Mouse (Mus musculus): ENCODE results near the gene Mllt1. TPM values are rescaled to one million over a fixed set of nuclear protein-coding genes. Genes with fewer than 3 reads are reported as not detected.

Mllt1 gene
- polyA plus RNA-seq, 1 experiment: 59.4 TPM

DNA sequence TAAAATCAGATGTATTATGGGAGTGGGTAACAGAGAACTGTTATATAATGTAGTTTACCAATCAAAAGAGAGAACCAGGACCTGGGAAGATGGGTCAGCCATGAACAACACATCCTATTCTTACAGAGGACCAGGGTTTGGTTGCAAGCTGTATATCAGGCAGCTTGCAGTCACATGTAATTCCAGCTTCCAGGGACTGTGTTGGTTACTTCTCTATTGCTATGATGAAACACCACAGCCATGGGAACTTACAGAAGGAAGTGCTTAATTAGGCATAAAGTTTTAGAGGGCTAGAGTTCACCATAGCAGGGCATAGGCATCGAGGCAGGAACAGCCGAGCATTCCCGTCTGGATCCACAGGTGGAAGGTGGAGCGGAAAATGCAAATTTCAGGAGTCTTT is 3.5 kb upstream of the Mllt1 start:
- no peak for DNase-seq
- 89% methylated on average over 4 of the region's 4 CpGs for WGBS

GRCm38 (mm10) chr17:56936731-56937130 is 1.5 kb upstream of the Mllt1 start:
- H3K4me3 ChIP-seq (replicated peaks; ENCODE audit: extremely low read depth, low read depth, low read length): no peak overlapping the region
- no peak for DNase-seq
- no peak for TF ChIP-seq POLR2A (IDR thresholded peaks at IDR 0.05; ENCODE audit: borderline replicate concordance, extremely low read depth, low read depth, low read length)
- TF ChIP-seq CTCF (IDR thresholded peaks at IDR 0.05; ENCODE audit: insufficient read depth, low read length): no peak
- peaks cover 4% of the 10 kb centered on the region; the same call in 1 of the 2 replicates for H3K4me1 ChIP-seq (ENCODE audit: control insufficient read depth, insufficient read depth, low read length)
- WGBS: 90% methylated on average over 7 of the region's 7 CpGs

More for the DNA sequence above, 3.5 kb upstream of the Mllt1 start:
- H3K4me3 ChIP-seq (replicated peaks; ENCODE audit: extremely low read depth, low read depth, low read length): no peak overlapping the region
- TF ChIP-seq POLR2A (IDR thresholded peaks at IDR 0.05; ENCODE audit: borderline replicate concordance, extremely low read depth, low read depth, low read length) (no peak), CTCF (IDR thresholded peaks at IDR 0.05; ENCODE audit: insufficient read depth, low read length) (no peak)
- peaks cover 1% of the 10 kb centered on the region; the same call in 1 of the 2 replicates for H3K4me1 ChIP-seq (ENCODE audit: control insufficient read depth, insufficient read depth, low read length)

GRCm38 (mm10) chr17:56934545-56935330 is 477 bp downstream of the Mllt1 start:
- 2% methylated on average over 34 of the region's 45 CpGs for WGBS
- Histone ChIP-seq H3K4me1 (ENCODE audit: control insufficient read depth, insufficient read depth, low read length) (peaks cover 7% of the 10 kb centered on the region), H3K4me3 (replicated peaks; ENCODE audit: extremely low read depth, low read depth, low read length) (peak overlapping the region; percentile 77)
- peak; percentile 7 for DNase-seq
- no peak for TF ChIP-seq POLR2A (IDR thresholded peaks at IDR 0.05; ENCODE audit: borderline replicate concordance, extremely low read depth, low read depth, low read length)
- no peak for TF ChIP-seq CTCF (IDR thresholded peaks at IDR 0.05; ENCODE audit: insufficient read depth, low read length)

- 86% methylated on average over 2 of the region's 2 CpGs for WGBS
- no peak for DNase-seq
- no peak for TF ChIP-seq CTCF (IDR thresholded peaks at IDR 0.05; ENCODE audit: insufficient read depth, low read length)
- TF ChIP-seq POLR2A (IDR thresholded peaks at IDR 0.05; ENCODE audit: borderline replicate concordance, extremely low read depth, low read depth, low read length): no peak
- Histone ChIP-seq H3K4me3 (replicated peaks; ENCODE audit: extremely low read depth, low read depth, low read length) (no peak overlapping the region), H3K4me1 (ENCODE audit: control insufficient read depth, insufficient read depth, low read length) (peaks cover 7% of the 10 kb centered on the region)
Observed at GRCm38 (mm10) chr17:56933395-56933794, 1.8 kb downstream of the Mllt1 start.

- peak; percentile 11 for DNase-seq
- TF ChIP-seq POLR2A (IDR thresholded peaks at IDR 0.05; ENCODE audit: borderline replicate concordance, extremely low read depth, low read depth, low read length): no peak
- no peak for TF ChIP-seq CTCF (IDR thresholded peaks at IDR 0.05; ENCODE audit: insufficient read depth, low read length)
- Histone ChIP-seq H3K4me3 (replicated peaks; ENCODE audit: extremely low read depth, low read depth, low read length) (no peak overlapping the region), H3K4me1 (ENCODE audit: control insufficient read depth, insufficient read depth, low read length) (peaks cover 9% of the 10 kb centered on the region)
- 57% methylated on average over 8 of the region's 8 CpGs for WGBS
Observed at GRCm38 (mm10) chr17:56930026-56930425, 5.2 kb downstream of the Mllt1 start.

DNA sequence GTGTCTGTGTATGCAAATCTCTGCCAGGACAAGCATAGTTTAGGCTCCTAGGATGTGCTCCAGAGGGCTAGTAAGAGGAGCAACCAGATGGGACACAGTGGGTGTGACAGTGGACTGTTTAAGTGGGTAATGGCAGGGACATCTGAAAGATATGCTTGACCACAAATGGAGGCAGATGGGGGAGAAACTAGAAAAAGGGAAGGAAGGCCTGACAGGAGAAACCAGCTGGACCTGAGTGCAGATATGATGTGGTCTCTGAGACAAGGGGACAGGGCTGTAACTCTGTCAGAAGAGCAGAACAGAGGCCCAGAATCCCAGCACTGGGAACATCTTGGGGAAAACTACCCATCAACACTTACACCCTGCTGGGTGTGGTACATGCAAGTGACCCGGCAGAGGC is 5.7 kb downstream of the Mllt1 start:
- DNase-seq: no peak

GRCm38 (mm10) chr17:56929101-56929500 is 6.1 kb downstream of the Mllt1 start:
- no peak for DNase-seq

More for the DNA sequence above, 5.7 kb downstream of the Mllt1 start:
- Histone ChIP-seq H3K4me3 (replicated peaks; ENCODE audit: extremely low read depth, low read depth, low read length) (no peak overlapping the region), H3K4me1 (ENCODE audit: control insufficient read depth, insufficient read depth, low read length) (peaks cover 9% of the 10 kb centered on the region)
- 68% methylated on average over 1 of the region's 1 CpGs for WGBS
- TF ChIP-seq POLR2A (IDR thresholded peaks at IDR 0.05; ENCODE audit: borderline replicate concordance, extremely low read depth, low read depth, low read length): no peak
- TF ChIP-seq CTCF (IDR thresholded peaks at IDR 0.05; ENCODE audit: insufficient read depth, low read length): no peak

GRCm38 (mm10) chr17:56925998-56926397 is 9.2 kb downstream of the Mllt1 start:
- WGBS: 95% methylated on average over 2 of the region's 2 CpGs
- peaks cover 5% of the 10 kb centered on the region for H3K4me1 ChIP-seq (ENCODE audit: control insufficient read depth, insufficient read depth, low read length)
- no peak for TF ChIP-seq CTCF (IDR thresholded peaks at IDR 0.05; ENCODE audit: insufficient read depth, low read length)
- no peak overlapping the region for H3K4me3 ChIP-seq (replicated peaks; ENCODE audit: extremely low read depth, low read depth, low read length)
- DNase-seq: no peak

More at GRCm38 (mm10) chr17:56929101-56929500, 6.1 kb downstream of the Mllt1 start:
- Histone ChIP-seq H3K4me3 (replicated peaks; ENCODE audit: extremely low read depth, low read depth, low read length) (no peak overlapping the region), H3K4me1 (ENCODE audit: control insufficient read depth, insufficient read depth, low read length) (peaks cover 9% of the 10 kb centered on the region)
- TF ChIP-seq CTCF (IDR thresholded peaks at IDR 0.05; ENCODE audit: insufficient read depth, low read length) (no peak), POLR2A (IDR thresholded peaks at IDR 0.05; ENCODE audit: borderline replicate concordance, extremely low read depth, low read depth, low read length) (no peak)

DNA sequence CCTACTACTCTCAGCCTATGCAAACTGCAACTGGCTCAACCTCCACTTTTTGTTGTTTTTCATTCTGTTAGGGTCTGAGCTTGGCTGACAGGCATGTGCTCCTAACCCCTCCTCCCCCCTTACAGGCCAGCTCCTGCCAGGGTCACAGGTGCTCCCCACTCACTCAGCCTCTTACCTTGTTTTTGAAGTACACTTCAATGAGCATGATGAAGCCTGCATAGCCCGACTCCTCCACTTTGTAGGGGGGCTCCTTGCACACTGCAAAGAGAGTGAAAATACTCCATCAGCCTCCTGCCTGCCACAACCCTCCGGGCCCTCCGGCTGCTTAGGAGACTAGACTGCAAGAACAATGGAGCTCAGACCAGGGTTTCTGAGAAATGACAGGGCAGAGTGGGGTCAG is 15.5 kb downstream of the Mllt1 start:
- 77% methylated on average over 3 of the region's 3 CpGs for WGBS
- no peaks in the 10 kb centered on the region for H3K4me1 ChIP-seq (ENCODE audit: control insufficient read depth, insufficient read depth, low read length)
- DNase-seq: no peak
- no peak for TF ChIP-seq POLR2A (IDR thresholded peaks at IDR 0.05; ENCODE audit: borderline replicate concordance, extremely low read depth, low read depth, low read length)
- TF ChIP-seq CTCF (IDR thresholded peaks at IDR 0.05; ENCODE audit: insufficient read depth, low read length): no peak
- no peak overlapping the region for H3K4me3 ChIP-seq (replicated peaks; ENCODE audit: extremely low read depth, low read depth, low read length)

GRCm38 (mm10) chr17:56917166-56917565 is 18.0 kb downstream of the Mllt1 start:
- Histone ChIP-seq H3K4me1 (ENCODE audit: control insufficient read depth, insufficient read depth, low read length) (peaks cover 2% of the 10 kb centered on the region; the same call in 1 of the 2 replicates), H3K4me3 (replicated peaks; ENCODE audit: extremely low read depth, low read depth, low read length) (no peak overlapping the region)
- TF ChIP-seq CTCF (IDR thresholded peaks at IDR 0.05; ENCODE audit: insufficient read depth, low read length): no peak
- no peak for TF ChIP-seq POLR2A (IDR thresholded peaks at IDR 0.05; ENCODE audit: borderline replicate concordance, extremely low read depth, low read depth, low read length)
- WGBS: 68% methylated on average over 2 of the region's 2 CpGs
- DNase-seq: no peak

Measured in lung, adult 2 months (tissue).